Mouse (Mus musculus) large intestine, adult 2 months (tissue): ENCODE results near the gene Olfr12. TPM values are rescaled to one million over a fixed set of nuclear protein-coding genes. Genes with fewer than 3 reads are reported as not detected.
A peak's percentile ranks its signal among the peaks of the same experiment; 100 is the strongest.

Experiments
- DNase-seq: peaks from one replicate; pipeline ENCODE4 v3.0.0-alpha.2; 2012; ENCODE audit warnings: low read depth, low spot score
- WGBS: fragments of 180-500 bp; shearing (Covaris S2); methylation state at CpG from one replicate; pipeline ENCODE4 v1.1.7; 2018; 5-methylcytosine and 5-hydroxymethylcytosine counted together
- polyA plus RNA-seq: library from polyadenylated mRNA; depleted of rRNA; stranded (reverse); fragments of >200 nt; gene quantifications from 2 replicates; pipeline ENCODE4 v1.2.3, GENCODE M21; 2012; rRNA removed

The Olfr12 gene
- not detected in 2 replicates for polyA plus RNA-seq

DNA sequence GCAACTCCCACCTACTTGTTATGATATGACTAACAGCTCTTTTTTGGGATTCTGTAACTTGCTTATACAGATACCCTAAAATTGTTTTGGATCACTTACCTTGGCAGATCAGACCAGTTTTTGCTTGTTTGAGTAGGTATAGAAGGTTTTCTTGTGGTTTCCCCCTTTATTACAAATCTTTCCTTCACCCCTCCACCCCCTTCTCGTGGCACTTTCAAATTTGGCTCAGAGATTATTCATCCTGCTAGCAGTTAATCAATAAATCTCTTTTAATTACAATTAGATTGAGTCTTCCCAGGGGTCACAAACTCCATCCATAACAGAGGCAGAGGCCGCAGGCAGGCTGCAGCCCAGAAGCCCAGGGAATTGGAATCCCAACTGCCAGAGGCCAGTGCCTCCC is at the start of gene Olfr12:
Gene Olfr12, plus strand, starts transcription at position 301 of the 400 bp plus-strand sequence.
- WGBS = 49% methylated on average over 2 of the region's 2 CpGs
- DNase-seq = no peak

DNA sequence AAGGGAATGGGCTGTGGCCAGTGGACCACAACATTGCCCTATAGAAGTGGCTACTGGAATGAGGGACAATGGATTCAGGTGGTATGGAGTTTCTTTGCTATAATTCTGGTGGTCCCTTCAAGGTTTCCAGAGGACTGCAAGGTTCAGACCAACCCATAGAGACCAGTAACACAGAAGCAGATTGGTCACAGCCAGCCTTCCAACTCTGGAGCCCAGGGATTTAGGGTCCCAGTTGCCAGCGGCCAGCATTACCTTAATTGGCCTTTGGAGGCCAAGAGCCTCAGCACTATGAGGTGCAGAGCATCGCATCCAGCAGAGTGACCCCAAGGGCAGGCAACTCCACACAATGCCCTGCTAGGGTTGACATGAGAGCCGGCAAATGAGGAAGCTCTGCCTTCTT is 46.6 kb upstream of the Olfr12 start, which contains the start of gene Olfr1413:
Gene Olfr1413, plus strand, starts transcription at position 301 of the 400 bp plus-strand sequence.
- 83% methylated on average over 3 of the region's 3 CpGs for WGBS
- no peak for DNase-seq

- WGBS = 83% methylated on average over 2 of the region's 2 CpGs
- no peak for DNase-seq
Measured at GRCm38 (mm10) chr1:92585479-92585878, 32.1 kb upstream of the Olfr12 start, which contains the start of gene Olfr1412. Gene Olfr1412, plus strand, starts transcription at chr1:92585779.

DNA sequence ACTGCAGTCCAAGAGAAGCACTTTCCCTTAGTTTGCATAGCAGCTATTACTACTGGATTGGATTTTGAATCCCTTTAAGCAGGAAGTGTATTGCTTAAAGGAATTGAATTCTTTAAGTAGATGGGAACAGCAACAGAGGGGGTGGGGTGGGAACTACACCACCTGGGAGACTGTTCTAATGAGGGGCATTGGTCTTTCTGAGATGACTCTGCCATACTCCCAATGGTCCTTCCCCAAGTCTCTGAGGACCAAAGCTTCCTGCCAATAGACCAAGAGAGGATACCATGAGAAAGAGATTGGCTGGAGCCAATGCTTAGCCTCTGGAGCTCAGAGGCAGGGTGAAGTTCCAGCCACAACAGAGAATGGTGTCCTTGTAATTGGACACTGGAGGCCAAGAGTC is 23.5 kb upstream of the Olfr12 start, which contains the start of gene Olfr1411:
Gene Olfr1411, plus strand, starts transcription at position 301 of the 400 bp plus-strand sequence.
- no peak for DNase-seq

DNA sequence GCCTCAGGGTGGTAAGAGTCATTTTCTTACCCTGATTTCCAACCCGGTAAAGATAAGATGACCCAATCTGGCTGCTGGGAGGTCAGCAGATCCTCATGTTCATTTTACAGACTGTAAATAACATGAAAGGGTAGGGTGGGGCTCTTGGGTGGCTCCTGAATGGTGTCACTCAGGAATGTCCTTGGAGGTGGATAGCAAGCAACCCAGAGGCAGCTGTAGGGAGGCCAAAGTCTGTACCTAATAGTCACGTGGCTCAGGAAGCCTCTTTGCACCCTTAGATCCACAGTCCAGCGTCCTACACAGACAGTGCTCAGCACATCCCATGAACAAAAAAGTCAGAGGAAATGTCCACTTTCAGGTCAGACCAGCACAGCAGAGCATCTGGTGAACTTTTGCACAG is 21.6 kb upstream of the Olfr12 start:
- no peak for DNase-seq
- 38% methylated on average over 3 of the region's 3 CpGs for WGBS

- WGBS = 81% methylated on average over 1 of the region's 1 CpGs
- DNase-seq = no peak
Measured at GRCm38 (mm10) chr1:92605482-92605881, 12.1 kb upstream of the Olfr12 start, which contains the start of gene Olfr1410. Gene Olfr1410, plus strand, starts transcription at chr1:92605782.

- DNase-seq = no peak
- 69% methylated on average over 4 of the region's 4 CpGs for WGBS
Measured at GRCm38 (mm10) chr1:92607711-92608110, 9.9 kb upstream of the Olfr12 start.

- WGBS = 3% methylated on average over 5 of the region's 5 CpGs
- peak; percentile 4 for DNase-seq
Measured at GRCm38 (mm10) chr1:92611008-92611407, 6.6 kb upstream of the Olfr12 start.

DNA sequence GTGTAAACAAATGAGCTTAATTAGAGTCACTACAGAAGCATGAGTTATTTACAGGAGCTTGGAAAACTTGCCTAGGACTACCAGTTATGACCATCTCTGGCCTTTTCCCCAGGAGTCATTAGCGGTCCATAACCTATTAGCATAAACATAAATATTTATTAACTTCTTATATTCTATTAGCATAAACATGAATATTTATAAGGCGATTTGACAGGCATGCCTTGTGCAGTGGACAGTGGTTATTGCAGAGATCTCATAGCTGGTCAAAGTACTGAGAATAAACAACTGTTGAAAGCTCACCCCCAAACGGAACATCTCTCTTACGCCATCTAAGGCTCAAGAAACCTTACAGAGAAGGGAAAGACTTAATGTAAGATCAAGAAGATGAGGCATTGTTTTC is 4.4 kb upstream of the Olfr12 start:
- WGBS = 37% methylated on average over 4 of the region's 4 CpGs
- DNase-seq = no peak

DNA sequence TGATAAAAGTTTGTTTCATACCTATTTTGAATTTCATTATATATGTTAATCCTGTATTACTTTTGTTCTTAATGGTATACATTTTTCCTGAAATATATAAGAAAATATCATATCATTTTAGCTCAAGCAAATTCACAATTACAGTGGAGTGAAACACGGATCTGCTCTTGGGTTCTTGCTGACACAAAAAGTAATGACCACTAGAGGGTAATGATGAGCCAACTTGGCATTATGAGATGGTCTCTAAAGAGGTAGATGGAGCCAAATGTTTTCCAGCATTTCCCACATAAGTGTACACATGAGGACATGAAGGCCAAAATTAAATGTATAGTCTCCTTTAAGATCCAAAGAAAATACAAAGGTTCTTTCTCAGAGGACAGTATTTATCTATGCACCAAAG is 3.1 kb upstream of the Olfr12 start:
- no peak for DNase-seq
- WGBS = 2% methylated on average over 1 of the region's 1 CpGs

DNA sequence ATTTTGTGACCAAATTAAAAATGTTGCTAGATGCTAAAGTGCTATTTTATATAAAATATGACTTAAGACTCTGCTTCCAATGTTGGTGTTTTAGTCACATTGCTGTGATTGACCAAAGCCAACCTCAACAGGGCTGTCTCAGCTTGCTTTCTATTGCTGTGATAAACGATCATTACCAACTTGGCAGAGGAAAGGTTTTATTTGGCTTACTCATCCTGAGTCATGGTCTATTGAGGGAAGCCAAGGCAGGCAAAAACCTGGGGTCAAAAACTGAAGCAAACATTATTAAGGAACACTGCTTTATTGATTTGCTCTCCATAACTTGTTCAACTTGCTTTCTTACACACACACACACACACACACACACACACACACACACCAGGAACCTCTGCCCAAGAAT is 1.5 kb upstream of the Olfr12 start:
- no peak for DNase-seq
- 42% methylated on average over 1 of the region's 1 CpGs for WGBS

DNA sequence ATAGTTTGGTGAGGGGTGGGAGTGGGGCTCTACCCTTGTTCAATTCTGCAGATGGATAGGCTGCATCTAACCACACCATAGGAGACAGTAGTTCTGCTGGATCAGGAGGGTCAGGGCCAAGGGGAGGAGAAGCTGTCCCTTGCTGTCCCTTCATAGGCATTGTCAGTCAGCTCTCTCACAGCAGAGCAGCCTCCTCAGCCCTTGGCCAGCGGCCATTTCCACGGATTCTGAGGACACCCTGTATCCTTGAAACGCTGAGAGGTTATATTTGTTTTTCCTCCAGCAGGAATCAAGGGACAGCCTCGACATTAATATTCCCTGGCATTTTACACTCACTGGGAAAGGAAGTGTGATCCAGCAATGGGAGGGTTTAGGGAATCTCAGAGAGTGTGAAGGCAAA is 772 bp downstream of the Olfr12 start:
- 48% methylated on average over 4 of the region's 4 CpGs for WGBS
- DNase-seq = no peak

GRCm38 (mm10) chr1:92628227-92628626 is 10.6 kb downstream of the Olfr12 start:
- 50% methylated on average over 4 of the region's 4 CpGs for WGBS
- DNase-seq = no peak

- DNase-seq = no peak
- 76% methylated on average over 5 of the region's 5 CpGs for WGBS
Measured at GRCm38 (mm10) chr1:92632196-92632595, 14.6 kb downstream of the Olfr12 start.

DNA sequence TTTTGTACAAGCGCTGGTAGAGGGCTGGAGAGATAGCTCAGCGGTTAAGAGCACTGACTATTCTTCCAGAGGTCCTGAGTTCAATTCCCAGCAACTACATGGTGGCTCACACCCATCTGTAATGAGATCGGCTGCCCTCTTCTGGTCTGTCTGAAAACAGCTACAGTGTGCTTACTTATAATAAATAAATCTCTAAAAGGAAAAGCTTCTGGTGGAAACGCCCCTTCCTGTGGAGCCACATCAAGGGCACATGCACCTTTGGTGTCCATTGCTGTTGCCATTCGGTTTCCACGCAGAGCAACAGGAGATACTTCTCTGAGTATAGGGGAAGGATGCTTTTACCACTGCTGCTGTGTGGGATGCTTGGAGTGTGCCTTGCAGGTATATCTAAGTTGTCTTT is 15.4 kb downstream of the Olfr12 start:
- WGBS = 54% methylated on average over 6 of the region's 6 CpGs
- DNase-seq = no peak

DNA sequence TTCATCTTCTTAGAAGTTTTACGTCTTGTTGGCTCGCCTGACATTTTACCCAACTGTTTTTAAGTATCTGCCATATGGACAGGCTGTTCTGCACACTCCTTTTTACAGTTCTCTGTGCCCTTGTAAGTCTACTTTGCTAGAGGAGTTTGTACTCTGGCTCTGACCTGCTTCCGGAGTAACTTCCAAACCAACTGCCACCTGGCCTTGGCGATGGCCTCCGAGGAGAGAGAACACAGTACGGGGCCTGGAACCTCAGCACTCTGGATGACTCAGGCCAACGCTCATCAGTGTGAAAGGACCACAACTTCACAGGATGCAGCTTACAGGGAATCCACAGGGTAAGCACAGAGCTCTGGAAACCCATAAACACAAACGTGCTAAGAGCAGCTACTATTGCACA is 16.1 kb downstream of the Olfr12 start:
- no peak for DNase-seq
- 79% methylated on average over 8 of the region's 8 CpGs for WGBS

- WGBS = 56% methylated on average over 1 of the region's 1 CpGs
- DNase-seq = no peak
Measured at GRCm38 (mm10) chr1:92634569-92634968, 17.0 kb downstream of the Olfr12 start.

DNA sequence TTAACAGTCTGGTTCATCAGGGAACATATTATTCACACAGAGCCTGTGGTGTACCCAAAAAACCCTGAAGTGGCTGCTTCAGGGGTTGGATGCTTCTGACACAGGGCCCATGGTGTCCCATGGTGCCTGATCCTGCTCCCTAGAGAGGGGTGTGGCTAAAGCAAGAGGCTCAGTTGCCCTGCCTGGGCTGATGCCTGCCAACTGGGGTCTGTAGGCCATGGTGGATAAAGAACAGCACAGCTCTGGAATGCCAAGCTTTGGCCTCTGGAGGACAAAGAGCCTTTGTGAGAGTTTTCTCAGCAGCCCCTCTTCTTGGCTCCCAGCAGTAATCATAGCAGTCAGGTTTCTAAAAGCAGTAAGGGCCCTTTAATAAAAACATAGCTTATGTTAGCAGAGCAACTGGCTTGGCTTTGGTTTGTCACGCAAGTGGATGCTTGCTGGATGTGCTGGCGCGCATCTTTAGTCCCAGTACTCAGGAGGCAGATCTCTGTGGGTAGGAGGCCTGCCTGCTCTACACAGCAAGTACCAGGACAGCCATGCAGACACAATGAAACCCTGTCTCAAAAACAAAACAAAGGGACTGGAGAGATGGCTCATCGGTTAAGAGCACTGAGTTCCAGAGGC is 17.5 kb downstream of the Olfr12 start:
- WGBS = 78% methylated on average over 4 of the region's 4 CpGs
- DNase-seq = no peak

DNA sequence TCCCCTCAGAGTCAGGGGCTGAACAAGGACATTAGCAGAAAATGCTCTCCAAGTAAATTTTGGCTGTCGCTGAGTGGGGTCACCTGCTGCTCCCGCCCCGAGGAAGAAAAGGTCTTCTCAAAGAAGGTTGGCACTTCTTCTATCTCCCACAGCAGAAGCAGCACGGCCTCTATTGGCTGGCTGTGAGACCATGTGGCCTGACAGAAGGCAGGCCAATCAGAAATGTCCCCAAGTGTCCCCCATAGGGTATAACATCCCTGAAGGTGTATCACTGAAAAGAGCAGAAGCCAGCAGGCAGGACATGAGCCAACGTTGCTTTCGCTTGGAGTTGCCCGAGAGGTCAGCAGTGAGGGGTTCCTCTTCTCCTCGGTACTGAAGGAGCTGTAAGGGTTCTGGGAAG is 18.4 kb downstream of the Olfr12 start:
- WGBS = 79% methylated on average over 8 of the region's 8 CpGs
- DNase-seq = no peak

- no peak for DNase-seq
- 93% methylated on average over 11 of the region's 11 CpGs for WGBS
Measured at GRCm38 (mm10) chr1:92636676-92637075, 19.1 kb downstream of the Olfr12 start.

DNA sequence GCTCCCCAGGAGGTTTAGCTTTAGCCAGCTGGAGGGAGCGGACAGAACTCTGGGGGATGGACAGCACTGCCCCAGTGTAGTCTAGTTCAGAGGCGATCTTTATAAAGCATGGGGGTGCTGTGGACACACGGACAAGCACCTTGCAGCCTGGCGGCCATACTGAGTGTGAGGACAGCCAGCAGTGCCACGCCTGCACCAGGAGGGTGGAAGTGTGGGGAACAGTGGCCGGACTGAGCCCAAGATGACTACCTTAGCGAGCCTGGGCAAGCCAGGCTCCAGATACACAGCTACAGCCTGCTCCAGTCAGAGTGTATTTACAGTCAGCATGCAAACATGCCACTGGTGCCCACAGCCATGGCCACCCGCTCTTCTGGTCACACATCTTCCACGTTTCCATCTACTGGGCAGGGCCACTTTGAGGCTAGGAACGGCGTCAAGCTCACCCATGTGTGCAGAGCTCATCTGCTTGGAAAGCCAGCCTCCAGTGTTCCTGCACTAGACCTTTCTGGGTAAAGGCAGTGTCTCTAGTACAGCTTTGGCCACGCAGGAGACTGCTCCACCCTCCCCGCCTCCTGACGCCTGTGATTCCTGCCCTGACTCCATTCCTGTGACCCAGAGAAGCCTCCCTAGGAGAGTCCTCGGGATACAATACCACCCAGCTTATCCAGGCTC is 20.0 kb downstream of the Olfr12 start:
- 91% methylated on average over 15 of the region's 15 CpGs for WGBS
- no peak for DNase-seq
